Mouse (Mus musculus) thymus, adult 2 months (tissue): ENCODE data around the gene Klk1.

Experiments used
- CTCF ChIP-seq: fragments of 200-500 bp; IDR thresholded peaks from 2 replicates; pipeline ENCODE4 v1.5.1; 2012; ENCODE audit warnings: mild to moderate bottlenecking, control low read depth, low read length, moderate library complexity, borderline replicate concordance; ENCODE audit not compliant: control insufficient read depth, poor library complexity, insufficient read depth; ENCODE audit errors: extremely low read depth
- POLR2A ChIP-seq: fragments of 200-500 bp; IDR thresholded peaks from 2 replicates; pipeline ENCODE4 v1.6.1; 2012; ENCODE audit warnings: mild to moderate bottlenecking, low read length, control low read depth, moderate library complexity; ENCODE audit not compliant: control insufficient read depth, poor library complexity, insufficient read depth; ENCODE audit errors: extremely low read depth

GRCm38 (mm10) chr7:44257278-44257677 is 32.1 kb downstream of the Klk1 start, which contains the start of gene Acp4:
- TF ChIP-seq CTCF (no peak), POLR2A (no peak)
